Mouse (Mus musculus) CH12.LX (cell line): ENCODE results near the gene Psme1. TPM values are rescaled to one million over a fixed set of nuclear protein-coding genes. Genes with fewer than 3 reads are reported as not detected.

Experiments
- DNase-seq: peaks from one replicate; pipeline ENCODE4 v3.0.0-alpha.2; 2013; ENCODE audit errors: extremely low read depth
- H3K27ac ChIP-seq: 2 replicates; pipeline ENCODE4 v1.5.1; 2012; ENCODE audit warnings: low read depth, mild to moderate bottlenecking, control low read depth, moderate library complexity; ENCODE audit not compliant: insufficient read depth
- H3K27me3 ChIP-seq: replicated peaks from 2 replicates; pipeline ENCODE3; 2012; ENCODE audit warnings: inconsistent platforms
- H3K36me3 ChIP-seq, 2 experiments: replicated peaks in 1 of 2; 2 replicates each; pipeline versions ENCODE3 to v1.6.1; 2012; ENCODE audit warnings: inconsistent platforms in 1 of 2, low read length in 1 of 2, mild to moderate bottlenecking in 1 of 2, mixed read lengths in 1 of 2, moderate library complexity in 1 of 2; ENCODE audit not compliant: control insufficient read depth in 1 of 2, insufficient read depth in 1 of 2
- H3K4me1 ChIP-seq, 2 experiments: 2 replicates each; pipeline ENCODE4 v1.6.1; 2012; ENCODE audit warnings: inconsistent platforms in 1 of 2, moderate library complexity in 1 of 2; ENCODE audit not compliant: insufficient read depth in 2 of 2, control insufficient read depth in 1 of 2
- H3K4me2 ChIP-seq: 2 replicates; pipeline ENCODE4 v1.6.1; 2012; ENCODE audit warnings: low read depth, mild to moderate bottlenecking, control low read depth; ENCODE audit not compliant: poor library complexity, insufficient read depth, severe bottlenecking
- H3K4me3 ChIP-seq, 3 experiments: fragments of 150-350 bp in 1 of 3; sonication (generic) in 1 of 3; replicated peaks in 1 of 3; 2 replicates each; pipeline versions ENCODE3 to v1.5.1; 2011 to 2012; ENCODE audit warnings: low read depth in 2 of 3, low read length in 2 of 3, mild to moderate bottlenecking in 2 of 3, moderate library complexity in 2 of 3, control low read depth in 1 of 3, improper control_type of control experiment in 1 of 3, inconsistent platforms in 1 of 3, mixed read lengths in 1 of 3; ENCODE audit not compliant: poor library complexity in 1 of 3
- H3K79me2 ChIP-seq: replicated peaks from 2 replicates; pipeline ENCODE4 v1.6.1; 2012; ENCODE audit warnings: mild to moderate bottlenecking, moderate library complexity; ENCODE audit not compliant: control insufficient read depth, poor library complexity, insufficient read depth, severe bottlenecking; ENCODE audit errors: extremely low read depth
- H3K9ac ChIP-seq: 2 replicates; pipeline ENCODE4 v1.6.1; 2012; ENCODE audit warnings: low read depth, mild to moderate bottlenecking, control low read depth, moderate library complexity; ENCODE audit not compliant: insufficient read depth
- H3K9me3 ChIP-seq: replicated peaks from 2 replicates; pipeline ENCODE3; 2012; ENCODE audit warnings: low read length, inconsistent platforms, mixed read lengths
- BHLHE40 ChIP-seq: IDR thresholded peaks from 2 replicates; pipeline ENCODE4 v1.6.1; 2011; ENCODE audit warnings: mild to moderate bottlenecking, low read depth, low read length, improper control_type of control experiment
- CHD2 ChIP-seq: IDR thresholded peaks from 2 replicates; pipeline ENCODE4 v1.6.1; 2011; ENCODE audit warnings: low read length, improper control_type of control experiment
- CTCF ChIP-seq, 2 experiments: IDR thresholded peaks in 1 of 2; conservative IDR thresholded peaks in 1 of 2; 2 replicates each; pipeline ENCODE4 v1.5.1; 2011 to 2012; ENCODE audit warnings: low read depth in 2 of 2, low read length in 2 of 2, improper control_type of control experiment in 1 of 2, inconsistent platforms in 1 of 2, mild to moderate bottlenecking in 1 of 2, moderate library complexity in 1 of 2
- E2F4 ChIP-seq: IDR thresholded peaks from 2 replicates; pipeline ENCODE4 v1.6.1; 2011; ENCODE audit warnings: low read depth, low read length, improper control_type of control experiment; ENCODE audit not compliant: insufficient replicate concordance
- EP300 ChIP-seq: IDR thresholded peaks from 2 replicates; pipeline ENCODE4 v1.6.1; 2011; ENCODE audit warnings: low read length, improper control_type of control experiment
- ETS1 ChIP-seq: conservative IDR thresholded peaks from 2 replicates; pipeline ENCODE4 v1.6.1; 2012; ENCODE audit warnings: low read depth, mild to moderate bottlenecking, inconsistent platforms, low read length, improper control_type of control experiment, moderate library complexity
- HCFC1 ChIP-seq: IDR thresholded peaks from 2 replicates; pipeline ENCODE4 v1.6.1; 2012; ENCODE audit warnings: low read depth, mild to moderate bottlenecking, inconsistent platforms, low read length, improper control_type of control experiment
- IRF4 ChIP-seq: IDR thresholded peaks from 2 replicates; pipeline ENCODE4 v1.6.1; 2014; ENCODE audit warnings: low read depth, mild to moderate bottlenecking, inconsistent platforms, low read length, improper control_type of control experiment
- JUN ChIP-seq: IDR thresholded peaks from 2 replicates; pipeline ENCODE4 v1.6.1; 2011; ENCODE audit warnings: low read depth, mild to moderate bottlenecking, low read length, improper control_type of control experiment, moderate library complexity; ENCODE audit not compliant: insufficient read depth
- KAT2A ChIP-seq: IDR thresholded peaks from 2 replicates; pipeline ENCODE4 v1.6.1; 2012; ENCODE audit warnings: low read length, improper control_type of control experiment, inconsistent platforms; ENCODE audit not compliant: insufficient replicate concordance
- MAX ChIP-seq: IDR thresholded peaks from 2 replicates; pipeline ENCODE4 v1.6.1; 2011; ENCODE audit warnings: low read length, improper control_type of control experiment
- MEF2A ChIP-seq: IDR thresholded peaks from 2 replicates; pipeline ENCODE4 v1.6.1; 2014; ENCODE audit warnings: low read depth, mild to moderate bottlenecking, inconsistent platforms, low read length, improper control_type of control experiment, borderline replicate concordance
- MXI1 ChIP-seq: IDR thresholded peaks from 2 replicates; pipeline ENCODE4 v1.6.1; 2011; ENCODE audit warnings: mild to moderate bottlenecking, low read depth, low read length, improper control_type of control experiment
- MYC ChIP-seq: IDR thresholded peaks from 2 replicates; pipeline ENCODE4 v1.6.1; 2011; ENCODE audit warnings: low read depth, mild to moderate bottlenecking, improper control_type of control experiment, low read length
- NELFE ChIP-seq: IDR thresholded peaks from 2 replicates; pipeline ENCODE4 v1.6.1; 2011; ENCODE audit warnings: low read depth, low read length, improper control_type of control experiment
- NRF1 ChIP-seq: IDR thresholded peaks from 2 replicates; pipeline ENCODE4 v1.6.1; 2014; ENCODE audit warnings: low read depth, mild to moderate bottlenecking, inconsistent platforms, low read length, improper control_type of control experiment, moderate library complexity
- PAX5 ChIP-seq: IDR thresholded peaks from 2 replicates; pipeline ENCODE4 v1.6.1; 2012; ENCODE audit warnings: low read length, inconsistent platforms, mixed read lengths
- POLR2A ChIP-seq: IDR thresholded peaks from 2 replicates; pipeline ENCODE4 v1.6.1; 2011; ENCODE audit warnings: low read depth, mild to moderate bottlenecking, improper control_type of control experiment, low read length
- RAD21 ChIP-seq: IDR thresholded peaks from 2 replicates; pipeline ENCODE4 v1.6.1; 2011; ENCODE audit warnings: low read depth, mild to moderate bottlenecking, low read length, improper control_type of control experiment, moderate library complexity
- RCOR1 ChIP-seq: conservative IDR thresholded peaks from 2 replicates; pipeline ENCODE4 v1.6.1; 2012; ENCODE audit warnings: low read depth, mild to moderate bottlenecking, inconsistent platforms, low read length, improper control_type of control experiment
- SIN3A ChIP-seq: IDR thresholded peaks from 2 replicates; pipeline ENCODE4 v1.6.1; 2012; ENCODE audit warnings: low read length, improper control_type of control experiment, inconsistent platforms
- SMC3 ChIP-seq: IDR thresholded peaks from 2 replicates; pipeline ENCODE4 v1.6.1; 2011; ENCODE audit warnings: low read depth, low read length, improper control_type of control experiment
- TBP ChIP-seq: conservative IDR thresholded peaks from 2 replicates; pipeline ENCODE4 v1.6.1; 2011; ENCODE audit warnings: low read depth, low read length, improper control_type of control experiment
- TCF12 ChIP-seq: IDR thresholded peaks from 2 replicates; pipeline ENCODE4 v1.6.1; 2014; ENCODE audit warnings: low read depth, mild to moderate bottlenecking, inconsistent platforms, low read length, improper control_type of control experiment
- USF1 ChIP-seq: IDR thresholded peaks from 2 replicates; pipeline ENCODE4 v1.6.1; 2014; ENCODE audit warnings: low read depth, mild to moderate bottlenecking, inconsistent platforms, low read length, improper control_type of control experiment
- USF2 ChIP-seq: conservative IDR thresholded peaks from 2 replicates; pipeline ENCODE4 v1.6.1; 2011; ENCODE audit warnings: low read depth, low read length, improper control_type of control experiment
- ZKSCAN1 ChIP-seq: IDR thresholded peaks from 2 replicates; pipeline ENCODE4 v1.6.1; 2012; ENCODE audit warnings: low read depth, inconsistent platforms, low read length, improper control_type of control experiment, borderline replicate concordance
- ZMIZ1 ChIP-seq: IDR thresholded peaks from 2 replicates; pipeline ENCODE4 v1.6.1; 2012; ENCODE audit warnings: low read depth, mild to moderate bottlenecking, inconsistent platforms, low read length, improper control_type of control experiment
- ZNF384 ChIP-seq: IDR thresholded peaks from 2 replicates; pipeline ENCODE4 v1.6.1; 2012; ENCODE audit warnings: low read depth, low read length, improper control_type of control experiment, inconsistent platforms
- dilution Hi-C: fragments of 300-500 bp; cut with MboI; formaldehyde crosslinking; loops from 2 replicates; pipeline ENCODE4 v1.14.3; 2020; ENCODE audit warnings: low sequenced_read_pairs; ENCODE audit not compliant: extremely low pct_unique_long_range_greater_than_20kb, extremely low pct_ligation_motif_present
- in situ Hi-C: fragments of 300-500 bp; cut with MboI; formaldehyde crosslinking; loops from 3 replicates; pipeline ENCODE4 v1.14.3; 2019; ENCODE audit warnings: low sequenced_read_pairs, low pct_ligation_motif_present, low pct_unique_long_range_greater_than_20kb, mixed read lengths
- polyA plus RNA-seq: library from polyadenylated mRNA; unstranded; fragments of >175 nt; gene quantifications from 2 replicates; pipeline ENCODE4 v1.2.1, GENCODE M21; 2012; ENCODE audit warnings: low read depth; ENCODE audit not compliant: insufficient read length
- total RNA-seq, 2 experiments: library from RNA; depleted of rRNA; stranded (reverse); fragments of 300-350 nt in 1 of 2; fragments of >200 nt in 1 of 2; gene quantifications; 2 replicates each; pipeline ENCODE4 v1.2.3; 2012 to 2014

Gene Psme1
- total and polyA plus RNA-seq, 3 experiments: 335 to 740 (median 377) TPM

- TF ChIP-seq SIN3A (peak; percentile 16), ZMIZ1 (no peak; the same call in 1 of the 2 replicates), E2F4 (no peak), TCF12 (peak; percentile 60; the same call in 1 of the 2 replicates), MYC (no peak), NELFE (peak; percentile 56; the same call in 1 of the 2 replicates), PAX5 (no peak), SMC3 (no peak), BHLHE40 (no peak), USF2 (no peak), NRF1 (peak; percentile 68), ZNF384 (no peak), ZKSCAN1 (no peak), EP300 (no peak), MXI1 (no peak; the same call in none of the 2 replicates), HCFC1 (peak; percentile 80), CHD2 (peak; percentile 11; the same call in 1 of the 2 replicates), POLR2A (peak; percentile 67), MAX (peak; percentile 36), RCOR1 (no peak), ETS1 (no peak), RAD21 (no peak)
These were observed 13.5 kb downstream of the Psme1 start, which contains the start of gene Rnf31 (continued) for GRCm38 (mm10) chr14:55591331-55591891.

DNA sequence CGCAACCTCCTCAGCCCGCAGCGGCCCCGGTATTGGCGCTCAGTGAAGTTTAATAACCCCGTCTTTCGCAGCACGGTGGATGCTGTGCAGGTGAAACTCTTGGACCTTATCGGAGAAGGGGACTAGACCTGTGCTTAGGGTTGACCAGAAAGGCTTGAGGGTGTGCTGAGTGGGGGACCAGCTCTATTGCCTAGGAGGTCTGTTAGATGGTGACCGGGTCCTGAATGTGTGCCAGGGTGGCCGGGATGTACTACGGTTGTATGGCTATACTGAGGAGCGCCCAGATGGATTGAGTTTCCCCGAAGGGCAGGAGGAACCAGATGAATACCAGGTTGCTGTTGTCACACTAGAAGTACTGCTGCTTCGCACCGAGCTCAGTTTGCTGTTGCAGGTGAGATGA is 14.3 kb downstream of the Psme1 start:
- Histone ChIP-seq H3K4me3 (peak overlapping the region; percentile 79 to 94 (median 91)), H3K27me3 (no peaks in the 10 kb centered on the region), H3K9me3 (no peaks in the 10 kb centered on the region), H3K27ac (no peak overlapping the region), H3K9ac (peak overlapping the region; percentile 74), H3K4me2 (peak overlapping the region; percentile 81), H3K36me3 (peaks cover 47 to 62% of the 10 kb centered on the region in 2 experiments), H3K79me2 (peaks cover 35% of the 10 kb centered on the region), H3K4me1 (peaks cover 0 to 38% of the 10 kb centered on the region in 2 experiments; a peak in 3 of 4 replicates)
- no peak for DNase-seq
- dilution Hi-C loops: no loop called here
- TF ChIP-seq MXI1 (no peak), KAT2A (no peak), RAD21 (no peak), ETS1 (no peak), MEF2A (no peak), SMC3 (no peak), USF1 (no peak), ZMIZ1 (no peak), RCOR1 (no peak), CTCF (conservative IDR thresholded peaks at IDR 0.05 in 1 of 2, IDR thresholded peaks at IDR 0.05 in 1 of 2; ENCODE audit: low read depth in 2 of 2, low read length in 2 of 2) (no peak), JUN (no peak), TCF12 (no peak), MAX (no peak), TBP (no peak), E2F4 (no peak), IRF4 (no peak), EP300 (no peak)
- in situ Hi-C loops: no loop called here
